Mouse (Mus musculus): ENCODE measurements around the gene Fam241a. TPM values are rescaled to one million over a fixed set of nuclear protein-coding genes. Genes with fewer than 3 reads are reported as not detected.

Gene Fam241a
- polyA plus RNA-seq, 1 experiment from 2014 or later = 47.3 TPM

GRCm38 (mm10) chr3:127834040-127834439 lies 62.1 kb downstream of the Fam241a start:
- no peak overlapping the region for H3K4me3 ChIP-seq (replicated peaks)
- DNase-seq = no peak
- H3K27me3 ChIP-seq = no peaks in the 10 kb centered on the region
- ATAC-seq (ENCODE audit: low read depth) = no peak
- H3K36me3 ChIP-seq = peaks cover 10% of the 10 kb centered on the region; the same call in 1 of the 2 replicates
- no peaks in the 10 kb centered on the region for H3K9me3 ChIP-seq (replicated peaks)
- no peak overlapping the region for H3K9ac ChIP-seq
- peaks cover 38% of the 10 kb centered on the region for H3K4me1 ChIP-seq (replicated peaks)
- H3K4me2 ChIP-seq = no peak overlapping the region
- WGBS (ENCODE audit: insufficient replicate concordance) = 71% methylated on average over 4 of the region's 4 CpGs
- no peak overlapping the region for H3K27ac ChIP-seq

- no peak; the same call in 1 of the 2 replicates for ATAC-seq (ENCODE audit: low read depth)
- H3K36me3 ChIP-seq = peaks cover 10% of the 10 kb centered on the region; the same call in 1 of the 2 replicates
- H3K4me1 ChIP-seq (replicated peaks) = peaks cover 31% of the 10 kb centered on the region
These were observed 65.0 kb downstream of the Fam241a start for GRCm38 (mm10) chr3:127831079-127831478.

GRCm38 (mm10) chr3:127830183-127830582 lies 65.9 kb downstream of the Fam241a start:
- Histone ChIP-seq H3K36me3 (peaks cover 10% of the 10 kb centered on the region; the same call in 1 of the 2 replicates), H3K27me3 (no peaks in the 10 kb centered on the region), H3K9me3 (replicated peaks) (no peaks in the 10 kb centered on the region), H3K4me3 (replicated peaks) (no peak overlapping the region), H3K9ac (no peak overlapping the region), H3K27ac (no peak overlapping the region), H3K4me1 (replicated peaks) (peaks cover 28% of the 10 kb centered on the region), H3K4me2 (no peak overlapping the region)
- DNase-seq = no peak
- ATAC-seq (ENCODE audit: low read depth) = no peak
- WGBS (ENCODE audit: insufficient replicate concordance) = 84% methylated on average over 10 of the region's 10 CpGs

More at GRCm38 (mm10) chr3:127831079-127831478, 65.0 kb downstream of the Fam241a start:
- no peak overlapping the region for H3K27ac ChIP-seq
- 55% methylated on average over 6 of the region's 6 CpGs for WGBS (ENCODE audit: insufficient replicate concordance)
- no peak for DNase-seq
- H3K9ac ChIP-seq = no peak overlapping the region
- no peaks in the 10 kb centered on the region for H3K27me3 ChIP-seq
- H3K4me3 ChIP-seq (replicated peaks) = no peak overlapping the region
- no peak overlapping the region for H3K4me2 ChIP-seq
- no peaks in the 10 kb centered on the region for H3K9me3 ChIP-seq (replicated peaks)

- no peaks in the 10 kb centered on the region for H3K27me3 ChIP-seq
- H3K9ac ChIP-seq = no peak overlapping the region
- no peak for ATAC-seq (ENCODE audit: low read depth)
- no peak overlapping the region for H3K4me2 ChIP-seq
- 74% methylated on average over 7 of the region's 7 CpGs for WGBS (ENCODE audit: insufficient replicate concordance)
- peaks cover 34% of the 10 kb centered on the region for H3K4me1 ChIP-seq (replicated peaks)
- no peak overlapping the region for H3K4me3 ChIP-seq (replicated peaks)
- peaks cover 7% of the 10 kb centered on the region for H3K36me3 ChIP-seq
- H3K9me3 ChIP-seq (replicated peaks) = no peaks in the 10 kb centered on the region
- no peak for DNase-seq
- no peak overlapping the region for H3K27ac ChIP-seq
These were observed 69.0 kb downstream of the Fam241a start for GRCm38 (mm10) chr3:127827123-127827522.

- H3K9ac ChIP-seq = no peak overlapping the region
- WGBS (ENCODE audit: insufficient replicate concordance) = 88% methylated on average over 7 of the region's 7 CpGs
- no peak for DNase-seq
- H3K4me2 ChIP-seq = no peak overlapping the region
- peaks cover 37% of the 10 kb centered on the region for H3K4me1 ChIP-seq (replicated peaks)
- H3K36me3 ChIP-seq = peaks cover 12% of the 10 kb centered on the region
- H3K27ac ChIP-seq = no peak overlapping the region
- no peaks in the 10 kb centered on the region for H3K9me3 ChIP-seq (replicated peaks)
- H3K4me3 ChIP-seq (replicated peaks) = no peak overlapping the region
- no peaks in the 10 kb centered on the region for H3K27me3 ChIP-seq
- ATAC-seq (ENCODE audit: low read depth) = no peak
These were observed 69.6 kb downstream of the Fam241a start for GRCm38 (mm10) chr3:127826503-127826902.

GRCm38 (mm10) chr3:127823886-127824863 lies 71.9 kb downstream of the Fam241a start:
- Histone ChIP-seq H3K36me3 (peaks cover 28% of the 10 kb centered on the region), H3K27ac (0 out of 2 replicates have a peak overlapping the region, but pooled peaks have one; percentile 9), H3K27me3 (no peaks in the 10 kb centered on the region), H3K4me2 (no peak overlapping the region), H3K4me1 (replicated peaks) (peaks cover 52% of the 10 kb centered on the region), H3K4me3 (replicated peaks) (no peak overlapping the region), H3K9ac (no peak overlapping the region), H3K9me3 (replicated peaks) (no peaks in the 10 kb centered on the region)
- no peak for DNase-seq
- WGBS (ENCODE audit: insufficient replicate concordance) = 74% methylated on average over 17 of the region's 17 CpGs
- no peak for ATAC-seq (ENCODE audit: low read depth)

- ATAC-seq (ENCODE audit: low read depth) (peak; percentile 29; the same call in 1 of the 2 replicates), DNase-seq (no peak)
- no peaks in the 10 kb centered on the region for H3K27me3 ChIP-seq
- H3K9me3 ChIP-seq (replicated peaks) = no peaks in the 10 kb centered on the region
- H3K4me1 ChIP-seq (replicated peaks) = peaks cover 51% of the 10 kb centered on the region
- H3K36me3 ChIP-seq = peaks cover 42% of the 10 kb centered on the region
- H3K4me2 ChIP-seq = no peak overlapping the region
- no peak overlapping the region for H3K27ac ChIP-seq
- 40% methylated on average over 5 of the region's 5 CpGs for WGBS (ENCODE audit: insufficient replicate concordance)
- no peak overlapping the region for H3K9ac ChIP-seq
- H3K4me3 ChIP-seq (replicated peaks) = no peak overlapping the region
These were observed 74.9 kb downstream of the Fam241a start for GRCm38 (mm10) chr3:127821209-127821608.

GRCm38 (mm10) chr3:127820400-127820799 lies 75.7 kb downstream of the Fam241a start:
- Histone ChIP-seq H3K27ac (no peak overlapping the region; the same call in 1 of the 2 replicates), H3K4me1 (replicated peaks) (peaks cover 46% of the 10 kb centered on the region), H3K9ac (no peak overlapping the region), H3K36me3 (peaks cover 42% of the 10 kb centered on the region), H3K4me3 (replicated peaks) (no peak overlapping the region), H3K4me2 (no peak overlapping the region), H3K9me3 (replicated peaks) (no peaks in the 10 kb centered on the region), H3K27me3 (no peaks in the 10 kb centered on the region)
- ATAC-seq (ENCODE audit: low read depth) = no peak
- DNase-seq = no peak
- 81% methylated on average over 1 of the region's 1 CpGs for WGBS (ENCODE audit: insufficient replicate concordance)

Other genes starting within 250 kb of the Fam241a start
- gene Alpk1, start 115.8 kb downstream of the Fam241a start, polyA plus RNA-seq (2015; fragmentation: Nextera tagmentation; extraction: Ambion mirVana) = 0.54 and 0.58 TPM in 2 replicates
- gene Tifa, start 106.5 kb downstream of the Fam241a start, polyA plus RNA-seq (2015; fragmentation: Nextera tagmentation; extraction: Ambion mirVana) = 14.2 and 15.6 TPM in 2 replicates
- gene Ap1ar, start 58.8 kb downstream of the Fam241a start, polyA plus RNA-seq (2015; fragmentation: Nextera tagmentation; extraction: Ambion mirVana) = 19.7 and 25.7 TPM in 2 replicates